Mouse (Mus musculus) lung, embryonic 16.5 days (tissue): ENCODE measurements around the gene Nenf. TPM values are rescaled to one million over a fixed set of nuclear protein-coding genes. Genes with fewer than 3 reads are reported as not detected.

ENCODE experiments used
- ATAC-seq: fragments of 200-750 bp; cut with Nextera tagmentation; 2 replicates; pipeline ENCODE4 v1.8.0; 2017; ENCODE audit warnings: low read depth, mild to moderate bottlenecking, moderate library complexity
- H3K27ac ChIP-seq: fragments of 300-500 bp; sonication (generic); 2 replicates; pipeline ENCODE4 v1.5.1; 2014; ENCODE audit warnings: mild to moderate bottlenecking, control low read depth, low read length
- H3K27me3 ChIP-seq: fragments of 300-500 bp; sonication (generic); 2 replicates; pipeline ENCODE4 v1.6.1; 2014; ENCODE audit warnings: low read depth, low read length, mixed read lengths; ENCODE audit not compliant: control insufficient read depth, insufficient read depth
- H3K36me3 ChIP-seq: fragments of 300-500 bp; sonication (generic); 2 replicates; pipeline ENCODE4 v1.6.1; 2014; ENCODE audit warnings: low read length; ENCODE audit not compliant: control insufficient read depth, insufficient read depth
- H3K4me1 ChIP-seq: fragments of 300-500 bp; sonication (generic); replicated peaks from 2 replicates; pipeline ENCODE4 v1.6.1; 2014; ENCODE audit warnings: low read length, mixed read lengths; ENCODE audit not compliant: control insufficient read depth, insufficient read depth
- H3K4me2 ChIP-seq: fragments of 300-500 bp; sonication (generic); 2 replicates; pipeline ENCODE4 v1.6.1; 2014; ENCODE audit warnings: low read depth, low read length, control low read depth
- H3K4me3 ChIP-seq: fragments of 300-500 bp; sonication (generic); 2 replicates; pipeline ENCODE4 v1.5.1; 2014; ENCODE audit warnings: mild to moderate bottlenecking, low read length, control low read depth
- H3K9ac ChIP-seq: fragments of 300-500 bp; sonication (generic); 2 replicates; pipeline ENCODE4 v1.6.1; 2014; ENCODE audit warnings: low read length, control low read depth
- H3K9me3 ChIP-seq: fragments of 300-500 bp; sonication (generic); 2 replicates; pipeline ENCODE4 v1.6.1; 2016; ENCODE audit warnings: low read length; ENCODE audit not compliant: control insufficient read depth
- WGBS: fragments of 180-500 bp; shearing (Covaris S2); extraction: QIAGEN DNeasy Blood & Tissue Kit; methylation state at CpG from one replicate; pipeline ENCODE4 v1.1.7; 2014; 5-methylcytosine and 5-hydroxymethylcytosine counted together
- polyA plus RNA-seq: library from polyadenylated mRNA; unstranded; fragments of >200 nt; fragmentation: Nextera tagmentation; extraction: Ambion mirVana; gene quantifications from 2 replicates; pipeline ENCODE4 v1.2.1, GENCODE M21; 2015

Gene Nenf
- polyA plus RNA-seq, 1 experiment from 2014 or later = 107 TPM

- Histone ChIP-seq H3K36me3 (no peaks in the 10 kb centered on the region), H3K27ac (no peak overlapping the region), H3K4me3 (no peak overlapping the region), H3K27me3 (no peaks in the 10 kb centered on the region), H3K9ac (no peak overlapping the region), H3K4me2 (no peak overlapping the region), H3K9me3 (no peaks in the 10 kb centered on the region), H3K4me1 (no peaks in the 10 kb centered on the region; the same call in 1 of the 2 replicates)
- 82% methylated on average over 5 of the region's 5 CpGs for WGBS
- ATAC-seq = no peak
Observed at GRCm38 (mm10) chr1:191267162-191267561, 50.8 kb downstream of the Nenf start.

DNA sequence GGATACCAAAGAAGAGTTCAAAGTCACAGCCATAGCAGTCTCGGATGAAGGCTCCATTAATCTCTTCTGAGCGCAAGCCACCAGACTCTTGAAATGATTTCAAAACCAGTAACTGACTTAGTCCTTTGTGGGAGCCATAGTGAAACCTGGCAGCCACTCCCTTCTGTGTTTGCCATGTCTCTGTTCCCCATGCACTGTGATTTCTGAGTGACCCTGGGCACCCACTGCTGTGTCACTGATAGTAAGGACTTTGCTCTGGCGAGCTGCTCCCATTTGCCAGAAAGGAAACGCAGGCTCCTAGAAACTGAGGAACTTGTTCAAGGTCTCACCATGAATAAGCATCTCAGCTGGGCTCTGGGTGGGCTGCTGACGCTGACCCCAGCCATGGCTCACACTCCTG is 54.5 kb downstream of the Nenf start:
- Histone ChIP-seq H3K27ac (no peak overlapping the region), H3K4me1 (no peaks in the 10 kb centered on the region; the same call in 1 of the 2 replicates), H3K9me3 (no peaks in the 10 kb centered on the region), H3K27me3 (no peaks in the 10 kb centered on the region), H3K36me3 (no peaks in the 10 kb centered on the region), H3K4me3 (no peak overlapping the region), H3K9ac (no peak overlapping the region), H3K4me2 (no peak overlapping the region)
- ATAC-seq = no peak
- WGBS = 71% methylated on average over 5 of the region's 5 CpGs

DNA sequence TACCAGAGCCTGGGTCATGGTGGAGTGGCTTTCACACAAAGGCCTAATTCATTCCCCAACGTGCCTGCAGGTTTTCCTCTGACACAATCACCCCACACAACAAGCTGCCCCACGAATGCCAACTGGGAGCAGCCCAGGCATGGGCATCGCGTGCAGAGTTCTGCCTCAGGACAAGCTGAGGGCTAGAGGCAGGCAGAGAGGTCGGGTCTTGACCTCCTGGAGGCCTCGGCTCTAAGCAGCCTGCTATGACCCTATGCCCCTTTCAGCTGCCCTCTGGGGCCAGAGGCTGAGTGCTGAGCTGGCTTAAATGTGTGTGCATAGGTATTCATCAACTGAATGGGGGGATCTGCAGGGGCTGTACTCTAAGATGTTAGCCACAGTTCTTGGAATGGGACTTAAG is 56.1 kb downstream of the Nenf start:
- Histone ChIP-seq H3K9me3 (no peaks in the 10 kb centered on the region), H3K4me3 (no peak overlapping the region), H3K4me2 (no peak overlapping the region), H3K36me3 (no peaks in the 10 kb centered on the region), H3K9ac (no peak overlapping the region), H3K27me3 (no peaks in the 10 kb centered on the region), H3K4me1 (peaks cover 5% of the 10 kb centered on the region), H3K27ac (no peak overlapping the region)
- 37% methylated on average over 6 of the region's 6 CpGs for WGBS
- no peak for ATAC-seq

- Histone ChIP-seq H3K4me1 (peaks cover 13% of the 10 kb centered on the region), H3K36me3 (no peaks in the 10 kb centered on the region), H3K4me2 (no peak overlapping the region), H3K4me3 (no peak overlapping the region), H3K27me3 (peaks cover 2% of the 10 kb centered on the region; the same call in 1 of the 2 replicates), H3K9ac (no peak overlapping the region), H3K9me3 (no peaks in the 10 kb centered on the region), H3K27ac (no peak overlapping the region)
- no peak for ATAC-seq
- 48% methylated on average over 5 of the region's 5 CpGs for WGBS
Observed at GRCm38 (mm10) chr1:191259661-191260060, 58.3 kb downstream of the Nenf start.

GRCm38 (mm10) chr1:191259121-191259520 is 58.9 kb downstream of the Nenf start:
- WGBS = 14% methylated on average over 7 of the region's 7 CpGs
- Histone ChIP-seq H3K4me2 (peak overlapping the region; percentile 29; the same call in 1 of the 2 replicates), H3K27ac (no peak overlapping the region), H3K27me3 (peaks cover 2% of the 10 kb centered on the region; the same call in 1 of the 2 replicates), H3K9me3 (no peaks in the 10 kb centered on the region), H3K9ac (no peak overlapping the region), H3K4me3 (no peak overlapping the region), H3K36me3 (no peaks in the 10 kb centered on the region), H3K4me1 (peaks cover 19% of the 10 kb centered on the region)
- no peak for ATAC-seq

GRCm38 (mm10) chr1:191258521-191258920 is 59.5 kb downstream of the Nenf start:
- peaks cover 19% of the 10 kb centered on the region for H3K4me1 ChIP-seq
- peaks cover 2% of the 10 kb centered on the region; the same call in 1 of the 2 replicates for H3K27me3 ChIP-seq
- no peaks in the 10 kb centered on the region for H3K36me3 ChIP-seq
- H3K4me3 ChIP-seq = no peak overlapping the region
- H3K9ac ChIP-seq = no peak overlapping the region
- H3K27ac ChIP-seq = no peak overlapping the region
- H3K4me2 ChIP-seq = no peak overlapping the region
- no peaks in the 10 kb centered on the region for H3K9me3 ChIP-seq
- 33% methylated on average over 3 of the region's 3 CpGs for WGBS
- no peak for ATAC-seq

- Histone ChIP-seq H3K27me3 (peaks cover 2% of the 10 kb centered on the region; the same call in 1 of the 2 replicates), H3K4me3 (no peak overlapping the region), H3K36me3 (no peaks in the 10 kb centered on the region), H3K4me1 (peaks cover 19% of the 10 kb centered on the region), H3K9me3 (no peaks in the 10 kb centered on the region), H3K9ac (no peak overlapping the region), H3K4me2 (no peak overlapping the region), H3K27ac (no peak overlapping the region)
- no peak for ATAC-seq
- WGBS = 29% methylated on average over 2 of the region's 2 CpGs
Observed at GRCm38 (mm10) chr1:191257981-191258380, 60.0 kb downstream of the Nenf start.

DNA sequence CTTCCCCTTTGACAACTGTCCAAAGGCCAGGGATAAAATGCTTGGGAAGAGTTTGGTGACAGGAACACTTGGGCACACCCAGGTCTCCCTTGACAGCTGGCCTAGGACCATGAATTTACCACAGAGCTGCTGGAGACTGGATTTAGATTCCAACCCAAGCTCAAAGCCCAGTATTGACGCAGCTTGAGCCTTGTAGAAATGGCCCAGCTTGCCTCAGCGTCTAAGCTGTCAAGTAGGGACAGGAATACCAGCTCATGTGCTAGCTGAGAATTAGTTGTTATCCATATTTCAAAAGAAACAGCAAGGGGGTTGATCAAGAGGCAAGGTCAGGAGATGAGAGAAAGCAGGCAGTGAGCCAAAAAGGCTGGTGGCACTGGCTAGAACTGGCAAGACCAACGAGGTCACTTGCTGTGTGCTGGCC is 60.6 kb downstream of the Nenf start:
- Histone ChIP-seq H3K9me3 (no peaks in the 10 kb centered on the region), H3K4me2 (no peak overlapping the region), H3K27ac (no peak overlapping the region), H3K9ac (no peak overlapping the region), H3K27me3 (peaks cover 2% of the 10 kb centered on the region; the same call in 1 of the 2 replicates), H3K4me1 (peaks cover 19% of the 10 kb centered on the region), H3K36me3 (no peaks in the 10 kb centered on the region), H3K4me3 (no peak overlapping the region)
- no peak for ATAC-seq
- WGBS = 44% methylated on average over 3 of the region's 3 CpGs
